Mouse (Mus musculus) small intestine, adult 2 months (tissue): ENCODE measurements at regions not wholly inside any gene's neighbourhood (a gene's known extent, or its start where the extent isn't known, plus 50 kb on each side); places are given as distances from the start of the nearest gene placed in this dataset.

ENCODE experiments used
- H3K27ac ChIP-seq: fragments of 200-500 bp; 2 replicates; pipeline ENCODE4 v1.5.1; 2012; ENCODE audit warnings: low read depth, low read length, control low read depth, inconsistent platforms; ENCODE audit not compliant: insufficient read depth
- H3K27me3 ChIP-seq: fragments of 200-500 bp; 2 replicates; pipeline ENCODE4 v1.6.1; 2012; ENCODE audit warnings: mild to moderate bottlenecking, moderate library complexity, low read length, inconsistent platforms; ENCODE audit not compliant: control insufficient read depth, insufficient read depth
- H3K36me3 ChIP-seq: fragments of 200-500 bp; 2 replicates; pipeline ENCODE4 v1.6.1; 2012; ENCODE audit warnings: mild to moderate bottlenecking, low read length, control low read depth, inconsistent platforms; ENCODE audit not compliant: control insufficient read depth, insufficient read depth
- H3K4me1 ChIP-seq: fragments of 200-500 bp; 2 replicates; pipeline ENCODE4 v1.6.1; 2012; ENCODE audit warnings: low read length, inconsistent platforms, mixed read lengths; ENCODE audit not compliant: control insufficient read depth, insufficient read depth, insufficient read length
- H3K4me3 ChIP-seq: fragments of 200-500 bp; 2 replicates; pipeline ENCODE4 v1.5.1; 2012; ENCODE audit warnings: low read depth, mild to moderate bottlenecking, control low read depth, inconsistent platforms, low read length, moderate library complexity
- CTCF ChIP-seq: fragments of 200-500 bp; IDR thresholded peaks from 2 replicates; pipeline ENCODE4 v1.5.1; 2012; ENCODE audit warnings: low read depth, mild to moderate bottlenecking, control low read depth, inconsistent platforms, low read length, moderate library complexity, mixed read lengths; ENCODE audit not compliant: insufficient replicate concordance, insufficient read length; ENCODE audit errors: extremely low read depth
- POLR2A ChIP-seq: fragments of 200-500 bp; IDR thresholded peaks from 2 replicates; pipeline ENCODE4 v1.6.1; 2012; ENCODE audit warnings: low read depth, mild to moderate bottlenecking, control low read depth, inconsistent platforms, low read length, moderate library complexity
- WGBS: fragments of 180-500 bp; shearing (Covaris S2); methylation state at CpG from one replicate; pipeline ENCODE4 v1.1.7; 2018; 5-methylcytosine and 5-hydroxymethylcytosine counted together

DNA sequence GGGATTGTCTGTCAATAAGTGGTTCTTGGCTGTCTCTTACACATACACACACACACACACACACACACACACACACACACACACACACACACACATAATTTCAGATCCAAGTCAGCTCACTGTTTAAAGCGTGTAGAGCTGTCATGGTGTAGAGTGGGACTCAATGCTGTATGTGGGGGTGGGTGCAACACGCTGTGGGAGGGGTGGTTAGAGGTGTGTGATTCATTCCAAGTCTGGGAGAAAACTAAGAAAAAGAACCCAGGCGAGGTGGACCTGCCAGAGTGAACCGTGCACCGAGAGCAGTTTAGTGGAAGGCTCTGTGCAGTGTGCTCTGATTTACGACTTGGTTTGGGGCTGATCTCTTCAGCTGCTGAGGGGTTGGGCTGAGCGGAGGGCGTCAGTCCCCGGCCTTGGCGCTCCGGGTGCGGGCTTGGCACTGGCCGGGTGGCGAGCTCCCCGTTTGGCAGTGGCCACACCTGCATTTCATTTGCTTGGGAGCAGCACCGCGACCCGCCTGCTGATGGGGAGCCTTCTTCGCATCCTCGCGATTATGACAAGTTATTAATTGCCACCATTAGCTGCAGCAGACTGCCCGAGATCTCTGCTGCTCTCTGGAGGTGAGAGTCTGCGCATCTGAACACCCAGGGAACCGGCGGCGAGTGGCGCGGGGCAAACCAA lies 149.5 kb downstream of the Gm12689 start:
- Histone ChIP-seq H3K27me3 (no peaks in the 10 kb centered on the region; the same call in 1 of the 2 replicates), H3K36me3 (no peaks in the 10 kb centered on the region), H3K27ac (no peak overlapping the region), H3K4me3 (no peak overlapping the region), H3K4me1 (no peaks in the 10 kb centered on the region)
- 32% methylated on average over 28 of the region's 28 CpGs for WGBS
- TF ChIP-seq POLR2A (no peak), CTCF (no peak)

DNA sequence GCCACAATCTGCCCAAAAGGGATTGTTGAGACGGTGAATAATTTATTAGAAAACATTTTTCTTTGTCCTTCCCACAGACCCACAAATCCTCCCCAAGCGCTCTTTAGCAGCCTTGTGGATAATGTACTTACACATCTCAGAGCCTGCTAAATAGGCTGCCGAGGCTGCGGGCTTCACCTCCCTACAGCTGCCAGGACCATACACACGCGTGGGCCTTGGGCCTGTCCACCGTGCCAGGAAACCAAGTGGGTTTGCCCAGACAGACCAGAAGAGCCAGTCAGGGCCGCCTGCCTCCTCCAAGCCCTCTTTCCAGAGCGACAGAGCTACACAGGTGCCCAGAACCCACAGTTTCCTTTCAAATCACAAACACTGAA lies 150.0 kb downstream of the Gm12689 start:
- Histone ChIP-seq H3K36me3 (no peaks in the 10 kb centered on the region), H3K4me3 (no peak overlapping the region), H3K4me1 (no peaks in the 10 kb centered on the region), H3K27ac (no peak overlapping the region), H3K27me3 (no peaks in the 10 kb centered on the region)
- 64% methylated on average over 9 of the region's 9 CpGs for WGBS
- TF ChIP-seq POLR2A (no peak), CTCF (no peak)

DNA sequence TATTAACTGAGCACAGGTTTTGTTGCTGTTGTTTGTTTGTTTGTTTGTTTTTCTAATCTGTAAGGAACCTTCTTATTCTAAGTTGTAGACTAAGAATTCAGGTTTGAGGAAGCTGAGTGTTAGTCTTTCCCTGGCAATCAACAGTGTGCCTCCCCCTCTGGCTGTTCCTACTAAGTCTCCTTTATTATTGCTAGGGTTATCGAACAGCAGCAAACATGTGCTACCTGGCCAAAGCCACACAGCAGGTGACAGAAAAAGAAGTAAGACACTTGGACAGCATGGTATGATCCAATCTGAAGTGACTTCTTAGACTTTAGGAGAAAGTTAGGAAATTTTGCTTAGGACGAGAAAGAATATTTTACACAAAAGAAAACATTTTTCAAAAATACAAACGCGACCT lies 163.3 kb downstream of the Gm12689 start:
- TF ChIP-seq POLR2A = no peak
- TF ChIP-seq CTCF = no peak
- Histone ChIP-seq H3K4me3 (no peak overlapping the region), H3K36me3 (no peaks in the 10 kb centered on the region), H3K27me3 (no peaks in the 10 kb centered on the region; the same call in 1 of the 2 replicates), H3K4me1 (no peaks in the 10 kb centered on the region), H3K27ac (no peak overlapping the region)
- WGBS = 64% methylated on average over 4 of the region's 4 CpGs

GRCm38 (mm10) chr4:99459436-99459835 lies 163.7 kb downstream of the Gm12689 start:
- Histone ChIP-seq H3K27ac (no peak overlapping the region), H3K36me3 (no peaks in the 10 kb centered on the region), H3K4me1 (no peaks in the 10 kb centered on the region), H3K27me3 (no peaks in the 10 kb centered on the region; the same call in 1 of the 2 replicates), H3K4me3 (no peak overlapping the region)
- WGBS = 11% methylated on average over 14 of the region's 14 CpGs
- TF ChIP-seq CTCF = no peak
- TF ChIP-seq POLR2A = no peak

- TF ChIP-seq POLR2A = no peak
- TF ChIP-seq CTCF = no peak
- H3K4me1 ChIP-seq = no peaks in the 10 kb centered on the region
- H3K36me3 ChIP-seq = no peaks in the 10 kb centered on the region
- H3K4me3 ChIP-seq = no peak overlapping the region
- no peak overlapping the region for H3K27ac ChIP-seq
- no peaks in the 10 kb centered on the region; the same call in 1 of the 2 replicates for H3K27me3 ChIP-seq
- 63% methylated on average over 9 of the region's 9 CpGs for WGBS
Observed at GRCm38 (mm10) chr4:99465493-99465892, 169.8 kb downstream of the Gm12689 start.

- H3K4me3 ChIP-seq = no peak overlapping the region
- H3K27ac ChIP-seq = no peak overlapping the region
- no peaks in the 10 kb centered on the region for H3K27me3 ChIP-seq
- H3K4me1 ChIP-seq = no peaks in the 10 kb centered on the region
- TF ChIP-seq CTCF (no peak), POLR2A (no peak)
- whole genome bisulfite sequencing = 29% methylated on average over 11 of the region's 11 CpGs
- H3K36me3 ChIP-seq = no peaks in the 10 kb centered on the region
Observed at GRCm38 (mm10) chr4:99475701-99476218, 180.1 kb downstream of the Gm12689 start.

- TF ChIP-seq POLR2A = no peak
- TF ChIP-seq CTCF = no peak
Observed at GRCm38 (mm10) chr4:99484271-99484670, 171.8 kb upstream of the Foxd3 start.

More at GRCm38 (mm10) chr4:99484271-99484670, 171.8 kb upstream of the Foxd3 start:
- H3K36me3 ChIP-seq = no peaks in the 10 kb centered on the region
- H3K27ac ChIP-seq = no peak overlapping the region
- no peaks in the 10 kb centered on the region for H3K4me1 ChIP-seq
- WGBS = 24% methylated on average over 4 of the region's 4 CpGs
- H3K27me3 ChIP-seq = no peaks in the 10 kb centered on the region
- no peak overlapping the region for H3K4me3 ChIP-seq
